Mouse (Mus musculus): ENCODE results near the gene Fgfr2. TPM values are rescaled to one million over a fixed set of nuclear protein-coding genes. Genes with fewer than 3 reads are reported as not detected.

Fgfr2 gene
- polyA plus RNA-seq, 1 experiment: 14.7 TPM

GRCm38 (mm10) chr7:132927201-132927600 lies 195.9 kb downstream of the Fgfr2 start:
- H3K27ac ChIP-seq (ENCODE audit: insufficient read depth, low read depth, low read length): no peak overlapping the region
- no peak overlapping the region for H3K4me3 ChIP-seq (ENCODE audit: low read depth, low read length)
- H3K27me3 ChIP-seq (ENCODE audit: control insufficient read depth, insufficient read depth, low read length): no peaks in the 10 kb centered on the region
- H3K4me1 ChIP-seq (ENCODE audit: control insufficient read depth, insufficient read depth, insufficient read length, low read length): no peaks in the 10 kb centered on the region
- no peak for TF ChIP-seq POLR2A (IDR thresholded peaks at IDR 0.05; ENCODE audit: low read depth, low read length)
- TF ChIP-seq CTCF (IDR thresholded peaks at IDR 0.05; ENCODE audit: extremely low read depth, insufficient read length, insufficient replicate concordance, low read depth, low read length): no peak
- WGBS: 66% methylated on average over 3 of the region's 3 CpGs
- no peaks in the 10 kb centered on the region for H3K36me3 ChIP-seq (ENCODE audit: control insufficient read depth, insufficient read depth, low read length)

GRCm38 (mm10) chr7:132925227-132925626 lies 197.9 kb downstream of the Fgfr2 start:
- H3K27ac ChIP-seq (ENCODE audit: insufficient read depth, low read depth, low read length): no peak overlapping the region
- no peak for TF ChIP-seq POLR2A (IDR thresholded peaks at IDR 0.05; ENCODE audit: low read depth, low read length)
- TF ChIP-seq CTCF (IDR thresholded peaks at IDR 0.05; ENCODE audit: extremely low read depth, insufficient read length, insufficient replicate concordance, low read depth, low read length): no peak
- no peak overlapping the region for H3K4me3 ChIP-seq (ENCODE audit: low read depth, low read length)
- H3K27me3 ChIP-seq (ENCODE audit: control insufficient read depth, insufficient read depth, low read length): no peaks in the 10 kb centered on the region
- 16% methylated on average over 2 of the region's 2 CpGs for WGBS
- no peaks in the 10 kb centered on the region for H3K4me1 ChIP-seq (ENCODE audit: control insufficient read depth, insufficient read depth, insufficient read length, low read length)
- H3K36me3 ChIP-seq (ENCODE audit: control insufficient read depth, insufficient read depth, low read length): no peaks in the 10 kb centered on the region

DNA sequence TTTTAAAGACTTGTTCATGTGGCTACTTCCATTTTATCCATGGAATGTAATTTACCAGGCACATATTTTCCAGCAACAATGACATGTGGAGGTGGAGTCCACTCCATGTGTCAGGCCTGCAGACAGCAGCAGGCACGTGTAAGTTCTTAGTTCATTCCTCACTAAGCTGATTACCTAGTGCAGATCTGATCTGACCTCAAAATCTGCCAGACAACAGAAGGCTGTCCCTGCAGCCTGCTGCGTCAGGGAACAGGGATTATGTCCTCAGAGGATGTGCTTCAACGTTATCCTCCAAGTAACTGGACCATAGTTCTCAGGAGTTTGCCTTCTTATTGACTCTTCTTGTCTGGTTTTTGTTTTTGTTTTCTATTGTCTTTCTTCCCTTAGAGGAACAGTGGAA lies 201.2 kb downstream of the Fgfr2 start:
- H3K27me3 ChIP-seq (ENCODE audit: control insufficient read depth, insufficient read depth, low read length): no peaks in the 10 kb centered on the region
- no peaks in the 10 kb centered on the region for H3K36me3 ChIP-seq (ENCODE audit: control insufficient read depth, insufficient read depth, low read length)
- no peak overlapping the region for H3K27ac ChIP-seq (ENCODE audit: insufficient read depth, low read depth, low read length)
- WGBS: 75% methylated on average over 3 of the region's 3 CpGs
- no peaks in the 10 kb centered on the region for H3K4me1 ChIP-seq (ENCODE audit: control insufficient read depth, insufficient read depth, insufficient read length, low read length)
- TF ChIP-seq POLR2A (IDR thresholded peaks at IDR 0.05; ENCODE audit: low read depth, low read length) (no peak), CTCF (IDR thresholded peaks at IDR 0.05; ENCODE audit: extremely low read depth, insufficient read length, insufficient replicate concordance, low read depth, low read length) (no peak)
- no peak overlapping the region for H3K4me3 ChIP-seq (ENCODE audit: low read depth, low read length)

DNA sequence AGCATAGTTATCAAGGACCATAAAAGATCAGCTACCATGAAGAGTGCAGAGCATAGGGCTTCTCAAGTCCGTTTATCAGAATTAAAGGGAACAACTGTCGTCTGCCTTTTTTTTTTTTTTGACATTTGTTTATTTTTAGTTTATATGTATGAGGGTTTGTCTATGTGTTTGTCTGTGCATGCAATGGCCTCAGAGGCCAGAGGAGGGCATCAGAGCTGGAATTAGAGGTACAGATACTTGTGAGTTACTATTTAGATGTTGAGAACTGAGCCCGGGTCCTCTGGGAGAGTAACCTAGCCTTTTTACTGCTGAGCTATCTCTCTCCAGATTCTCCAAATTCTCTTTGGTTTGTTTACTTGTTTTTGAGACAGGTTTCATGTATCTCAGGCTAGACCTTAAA lies 219.4 kb downstream of the Fgfr2 start:
- Histone ChIP-seq H3K27me3 (ENCODE audit: control insufficient read depth, insufficient read depth, low read length) (no peaks in the 10 kb centered on the region), H3K27ac (ENCODE audit: insufficient read depth, low read depth, low read length) (no peak overlapping the region), H3K36me3 (ENCODE audit: control insufficient read depth, insufficient read depth, low read length) (no peaks in the 10 kb centered on the region), H3K4me1 (ENCODE audit: control insufficient read depth, insufficient read depth, insufficient read length, low read length) (no peaks in the 10 kb centered on the region), H3K4me3 (ENCODE audit: low read depth, low read length) (no peak overlapping the region)
- 69% methylated on average over 3 of the region's 3 CpGs for WGBS
- TF ChIP-seq CTCF (IDR thresholded peaks at IDR 0.05; ENCODE audit: extremely low read depth, insufficient read length, insufficient replicate concordance, low read depth, low read length) (no peak), POLR2A (IDR thresholded peaks at IDR 0.05; ENCODE audit: low read depth, low read length) (no peak)

DNA sequence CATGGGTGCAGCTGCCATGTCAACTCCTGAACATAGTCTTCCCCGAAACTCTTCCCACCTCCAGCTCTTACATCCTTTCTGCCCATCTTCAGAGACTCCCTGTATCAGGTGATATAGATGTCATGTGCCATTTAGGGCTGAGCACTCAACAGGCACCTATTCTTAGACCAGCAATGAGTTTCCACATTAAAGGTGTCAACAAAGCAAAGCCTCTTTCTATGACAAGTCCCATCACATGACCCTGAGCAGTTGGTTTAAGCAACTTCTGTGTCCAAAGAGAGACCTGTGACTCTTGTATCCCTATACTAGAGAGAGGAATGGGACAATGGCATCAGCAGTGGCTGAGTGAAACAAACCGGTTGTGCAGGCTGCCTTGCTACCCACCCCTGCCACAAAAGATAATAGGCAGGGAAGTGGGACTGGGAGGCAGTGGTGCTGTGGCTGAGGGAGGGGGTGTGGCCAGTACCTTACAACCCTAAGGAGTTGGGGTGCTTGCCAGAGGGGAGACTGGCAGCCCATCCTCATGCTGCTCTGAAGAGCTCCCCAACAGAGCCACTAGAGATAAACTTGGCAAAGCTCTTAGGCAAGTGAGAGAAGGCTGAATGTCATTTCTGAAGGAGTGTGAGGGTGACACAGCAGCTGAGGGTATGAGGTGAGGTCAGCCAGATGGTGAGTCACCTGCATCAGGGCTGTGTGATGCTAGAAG lies 222.2 kb downstream of the Fgfr2 start:
- TF ChIP-seq POLR2A (IDR thresholded peaks at IDR 0.05; ENCODE audit: low read depth, low read length): no peak
- no peak for TF ChIP-seq CTCF (IDR thresholded peaks at IDR 0.05; ENCODE audit: extremely low read depth, insufficient read length, insufficient replicate concordance, low read depth, low read length)
- no peak overlapping the region for H3K27ac ChIP-seq (ENCODE audit: insufficient read depth, low read depth, low read length)
- no peaks in the 10 kb centered on the region for H3K27me3 ChIP-seq (ENCODE audit: control insufficient read depth, insufficient read depth, low read length)
- no peaks in the 10 kb centered on the region for H3K36me3 ChIP-seq (ENCODE audit: control insufficient read depth, insufficient read depth, low read length)
- no peaks in the 10 kb centered on the region for H3K4me1 ChIP-seq (ENCODE audit: control insufficient read depth, insufficient read depth, insufficient read length, low read length)
- no peak overlapping the region for H3K4me3 ChIP-seq (ENCODE audit: low read depth, low read length)
- 48% methylated on average over 2 of the region's 2 CpGs for WGBS

- Histone ChIP-seq H3K4me1 (ENCODE audit: control insufficient read depth, insufficient read depth, insufficient read length, low read length) (no peaks in the 10 kb centered on the region), H3K4me3 (ENCODE audit: low read depth, low read length) (no peak overlapping the region), H3K36me3 (ENCODE audit: control insufficient read depth, insufficient read depth, low read length) (no peaks in the 10 kb centered on the region), H3K27me3 (ENCODE audit: control insufficient read depth, insufficient read depth, low read length) (no peaks in the 10 kb centered on the region), H3K27ac (ENCODE audit: insufficient read depth, low read depth, low read length) (no peak overlapping the region)
- TF ChIP-seq POLR2A (IDR thresholded peaks at IDR 0.05; ENCODE audit: low read depth, low read length) (no peak), CTCF (IDR thresholded peaks at IDR 0.05; ENCODE audit: extremely low read depth, insufficient read length, insufficient replicate concordance, low read depth, low read length) (peak; percentile 30; the same call in 1 of the 2 replicates)
- WGBS: 87% methylated on average over 2 of the region's 2 CpGs
Measured at GRCm38 (mm10) chr7:132898234-132898633, 224.9 kb downstream of the Fgfr2 start.

GRCm38 (mm10) chr7:132897258-132897657 lies 225.9 kb downstream of the Fgfr2 start:
- TF ChIP-seq POLR2A (IDR thresholded peaks at IDR 0.05; ENCODE audit: low read depth, low read length): no peak
- TF ChIP-seq CTCF (IDR thresholded peaks at IDR 0.05; ENCODE audit: extremely low read depth, insufficient read length, insufficient replicate concordance, low read depth, low read length): no peak
- WGBS: 94% methylated on average over 10 of the region's 10 CpGs
- no peak overlapping the region for H3K27ac ChIP-seq (ENCODE audit: insufficient read depth, low read depth, low read length)
- H3K36me3 ChIP-seq (ENCODE audit: control insufficient read depth, insufficient read depth, low read length): no peaks in the 10 kb centered on the region
- H3K27me3 ChIP-seq (ENCODE audit: control insufficient read depth, insufficient read depth, low read length): no peaks in the 10 kb centered on the region
- no peaks in the 10 kb centered on the region for H3K4me1 ChIP-seq (ENCODE audit: control insufficient read depth, insufficient read depth, insufficient read length, low read length)
- no peak overlapping the region for H3K4me3 ChIP-seq (ENCODE audit: low read depth, low read length)

Measured in small intestine, adult 2 months (tissue).